Mouse (Mus musculus) lung, postnatal 14 days (tissue): Measurements from ENCODE around the gene Stpg4.

Experiments used
- DNase-seq: peaks from one replicate; pipeline ENCODE4 v3.0.0; 2021

Gene Stpg4

GRCm38 (mm10) chr17:87376831-87377471 is 50.6 kb downstream of the Stpg4 start:
- no peak for DNase-seq

- no peak for DNase-seq
These were observed 51.5 kb downstream of the Stpg4 start for GRCm38 (mm10) chr17:87375941-87376511.

- no peak for DNase-seq
These were observed 54.2 kb downstream of the Stpg4 start for GRCm38 (mm10) chr17:87373327-87373726.

GRCm38 (mm10) chr17:87372189-87372588 is 55.4 kb downstream of the Stpg4 start:
- DNase-seq = no peak

- DNase-seq = no peak
These were observed 58.2 kb downstream of the Stpg4 start for GRCm38 (mm10) chr17:87369270-87369759.

GRCm38 (mm10) chr17:87368481-87368880 is 59.1 kb downstream of the Stpg4 start:
- no peak for DNase-seq

- DNase-seq = no peak
These were observed 59.9 kb downstream of the Stpg4 start for GRCm38 (mm10) chr17:87367640-87368039.

- no peak for DNase-seq
These were observed 60.3 kb downstream of the Stpg4 start for GRCm38 (mm10) chr17:87367228-87367627.

- no peak for DNase-seq
These were observed 61.0 kb downstream of the Stpg4 start for GRCm38 (mm10) chr17:87366520-87366919.

GRCm38 (mm10) chr17:87365268-87365667 is 62.3 kb downstream of the Stpg4 start:
- no peak for DNase-seq

- DNase-seq = no peak
These were observed 63.4 kb downstream of the Stpg4 start for GRCm38 (mm10) chr17:87364108-87364507.

GRCm38 (mm10) chr17:87361132-87361531 is 66.4 kb downstream of the Stpg4 start:
- DNase-seq = no peak

- DNase-seq = no peak
These were observed 70.0 kb downstream of the Stpg4 start for GRCm38 (mm10) chr17:87357506-87357905.

GRCm38 (mm10) chr17:87356261-87356660 is 71.3 kb downstream of the Stpg4 start:
- peak; percentile 41 for DNase-seq

GRCm38 (mm10) chr17:87355456-87355855 is 72.1 kb downstream of the Stpg4 start:
- no peak for DNase-seq

GRCm38 (mm10) chr17:87353745-87354320 is 73.7 kb downstream of the Stpg4 start:
- DNase-seq = no peak

- no peak for DNase-seq
These were observed 74.7 kb downstream of the Stpg4 start for GRCm38 (mm10) chr17:87352898-87353225.

- no peak for DNase-seq
These were observed 75.2 kb downstream of the Stpg4 start for GRCm38 (mm10) chr17:87352106-87352897.

- peak; percentile 51 for DNase-seq
These were observed 76.1 kb downstream of the Stpg4 start for GRCm38 (mm10) chr17:87351241-87352105.

- DNase-seq = peak; percentile 43
These were observed 76.9 kb downstream of the Stpg4 start for GRCm38 (mm10) chr17:87350471-87351240.

GRCm38 (mm10) chr17:87349575-87349974 is 78.0 kb downstream of the Stpg4 start:
- DNase-seq = no peak

- DNase-seq = no peak
These were observed 78.5 kb downstream of the Stpg4 start for GRCm38 (mm10) chr17:87349069-87349468.
